Mouse (Mus musculus): Measurements from ENCODE around the gene Gm26558.

DNA sequence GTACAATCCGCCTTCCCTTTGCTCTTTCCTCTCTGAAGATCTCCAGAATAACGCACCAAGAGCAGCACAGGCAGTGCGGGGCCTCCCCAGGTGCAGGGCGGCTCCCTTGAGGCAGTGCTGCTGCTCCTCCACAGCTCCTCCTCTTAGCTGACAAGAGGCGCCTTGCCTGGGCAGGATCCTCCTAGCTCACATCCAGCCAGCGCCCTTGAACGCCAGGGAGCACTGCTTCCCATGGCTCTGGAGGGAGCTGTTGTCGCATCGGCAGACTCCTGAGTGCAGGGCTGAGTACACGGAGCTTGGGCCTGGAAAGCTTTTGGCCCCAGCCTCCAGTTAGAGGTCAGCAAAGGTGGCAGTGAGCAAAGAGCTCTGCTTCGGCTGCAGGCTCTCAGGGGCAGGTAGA lies 28.3 kb upstream of the Gm26558 start:
- TF ChIP-seq CTCF (IDR thresholded peaks at IDR 0.05; ENCODE audit: low read depth, low read length) (no peak), POLR2A (IDR thresholded peaks at IDR 0.05; ENCODE audit: borderline replicate concordance, low read depth, low read length) (no peak)

Data from bone marrow macrophage, adult 2 months (primary cell).